Mouse (Mus musculus) telencephalon, adult 2 months (tissue): ENCODE data around the gene Ntrk3.

Experiments
- DNase-seq: peaks from one replicate; pipeline ENCODE4 v3.0.0-alpha.2; 2011; ENCODE audit warnings: low read depth, low spot score

Ntrk3 gene

DNA sequence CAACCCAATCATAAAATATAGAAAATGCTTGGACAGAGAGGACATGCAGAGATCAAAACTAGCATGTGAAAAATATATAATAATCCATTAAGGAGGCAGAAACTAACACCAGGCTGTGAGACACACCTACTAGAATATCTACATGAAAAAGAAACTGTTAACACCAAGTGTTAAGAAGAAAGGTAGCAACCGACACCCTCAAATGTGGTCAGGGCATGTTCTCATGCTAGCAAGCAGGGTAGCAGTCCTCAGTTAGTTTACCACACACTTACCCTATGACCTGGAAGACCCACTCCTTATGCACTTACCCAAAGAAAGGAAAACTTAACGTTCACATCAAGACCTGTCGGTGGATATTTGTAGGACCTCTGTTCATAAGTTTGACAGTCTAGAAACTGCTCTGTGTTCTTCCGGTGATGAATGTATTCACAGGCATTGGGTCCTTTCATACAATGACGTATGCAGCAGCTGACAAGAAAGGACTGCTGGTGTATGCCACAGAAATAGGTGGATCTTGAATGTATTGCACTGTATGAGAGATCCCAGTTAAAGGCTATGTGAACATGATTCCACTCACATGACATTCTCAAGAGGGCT is at the start of gene Ntrk3:
Gene Ntrk3, minus strand, starts transcription at position 399 of the 597 bp plus-strand sequence.
- DNase-seq, result no peak

DNA sequence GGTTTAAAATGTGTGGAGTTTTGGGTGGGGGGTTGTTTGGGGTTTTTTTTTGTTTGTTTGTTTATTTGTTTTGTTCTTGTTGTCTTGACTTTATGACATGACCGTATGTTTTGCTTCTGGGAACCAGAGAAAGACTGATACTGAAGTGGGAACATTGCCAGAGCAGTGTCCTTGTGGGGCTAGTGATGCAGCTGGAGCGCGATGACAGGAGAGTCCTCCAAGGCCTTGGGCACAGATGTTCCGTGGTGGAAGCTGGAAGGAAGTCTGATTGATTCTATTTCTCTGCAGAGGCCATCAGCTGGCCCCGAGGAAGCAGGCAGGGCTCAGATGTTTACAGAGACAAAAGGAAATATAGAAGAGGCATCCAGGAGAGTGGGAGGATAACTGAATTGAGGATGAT is 48.1 kb upstream of the Ntrk3 start:
- no peak for DNase-seq

DNA sequence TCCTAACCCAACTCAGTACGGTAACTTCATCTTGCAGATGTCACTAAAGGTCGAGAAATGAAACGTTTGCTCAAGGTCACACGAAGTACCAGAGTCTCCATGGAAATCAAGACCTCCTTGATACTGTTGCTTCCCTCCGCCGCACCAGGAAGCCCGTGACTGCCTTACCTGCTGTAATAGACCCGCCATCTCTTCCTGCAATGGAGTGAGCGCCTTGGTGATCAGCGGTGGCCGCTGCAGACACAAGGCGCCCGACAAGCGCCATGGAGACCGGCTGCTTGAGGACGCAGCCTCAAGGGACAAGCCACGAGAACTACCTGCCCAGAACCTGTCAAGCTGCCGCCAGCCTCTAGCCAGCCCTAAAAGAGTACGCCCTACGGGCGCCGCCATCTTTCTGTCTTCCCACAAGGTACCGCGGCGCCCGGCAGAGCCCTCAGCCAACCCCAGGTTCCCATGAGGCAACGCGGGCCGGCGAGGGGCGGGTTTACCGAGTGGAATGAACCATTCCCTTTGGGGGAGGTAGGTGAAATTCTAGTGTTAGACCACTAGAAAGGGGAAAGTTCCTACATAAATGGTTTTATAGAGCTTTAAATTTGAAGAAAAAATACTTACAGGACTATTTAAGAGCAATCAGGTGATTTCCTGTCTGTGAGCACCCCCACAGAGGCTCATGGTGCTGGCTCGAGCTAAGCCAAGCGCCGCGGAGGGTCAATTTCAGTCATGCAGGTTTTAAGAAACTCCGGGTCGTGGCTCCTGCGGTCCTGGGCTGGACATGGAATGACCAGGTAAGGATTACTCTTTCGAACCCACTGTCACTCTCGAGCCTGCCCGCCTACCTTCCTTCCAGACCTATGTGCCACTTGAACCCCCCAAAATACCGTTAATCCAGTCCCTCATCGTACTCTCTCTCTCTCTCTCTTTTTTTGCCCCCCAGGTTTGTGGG is 45.1 kb upstream of the Ntrk3 start, which contains the start of the genes Mrps11 and Mrpl46:
Gene Mrps11, plus strand, starts transcription at position 481 of the 943 bp plus-strand sequence.
Gene Mrpl46, minus strand, starts transcription at position 893 of the 943 bp plus-strand sequence.
- peak; percentile 77 for DNase-seq

DNA sequence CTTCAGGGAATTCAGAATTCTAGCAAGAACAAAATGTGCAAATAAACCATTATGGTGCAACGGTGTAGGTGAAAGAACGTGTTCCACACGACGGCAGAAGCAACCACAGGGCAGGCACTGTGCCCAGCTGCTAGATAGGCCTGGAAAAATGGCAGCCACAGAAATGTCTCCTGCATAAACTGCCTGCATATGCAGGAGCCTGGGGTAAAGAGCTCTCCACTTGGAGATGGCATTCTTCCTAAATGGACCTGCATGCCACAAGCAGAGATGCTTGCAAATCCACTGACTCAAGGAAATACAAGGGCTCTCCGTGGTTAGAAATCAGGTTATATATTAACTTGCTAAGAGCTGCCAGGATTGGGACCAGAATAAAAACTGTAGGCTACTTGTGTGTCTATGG is 40.9 kb upstream of the Ntrk3 start:
- no peak for DNase-seq

DNA sequence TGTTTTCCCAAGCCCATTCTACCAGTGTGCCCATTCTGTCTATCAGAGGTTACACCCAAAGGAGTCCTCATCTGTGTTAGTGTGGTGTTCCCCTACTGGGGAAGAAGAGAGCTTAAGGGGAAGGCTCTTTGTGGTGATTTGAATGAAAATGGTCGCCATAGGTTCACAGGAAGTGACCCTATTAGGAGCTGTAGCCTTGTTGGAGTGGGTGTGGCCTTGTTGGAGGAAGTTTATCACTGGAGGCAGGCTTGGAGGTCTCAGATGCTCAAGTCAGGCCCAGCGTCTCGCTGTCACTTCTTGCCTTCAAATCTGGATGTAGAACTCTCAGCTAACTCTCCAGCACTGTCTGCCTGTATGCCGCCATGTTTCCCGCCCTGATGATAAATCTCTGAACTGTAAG is 33.1 kb upstream of the Ntrk3 start:
- DNase-seq, result no peak

DNA sequence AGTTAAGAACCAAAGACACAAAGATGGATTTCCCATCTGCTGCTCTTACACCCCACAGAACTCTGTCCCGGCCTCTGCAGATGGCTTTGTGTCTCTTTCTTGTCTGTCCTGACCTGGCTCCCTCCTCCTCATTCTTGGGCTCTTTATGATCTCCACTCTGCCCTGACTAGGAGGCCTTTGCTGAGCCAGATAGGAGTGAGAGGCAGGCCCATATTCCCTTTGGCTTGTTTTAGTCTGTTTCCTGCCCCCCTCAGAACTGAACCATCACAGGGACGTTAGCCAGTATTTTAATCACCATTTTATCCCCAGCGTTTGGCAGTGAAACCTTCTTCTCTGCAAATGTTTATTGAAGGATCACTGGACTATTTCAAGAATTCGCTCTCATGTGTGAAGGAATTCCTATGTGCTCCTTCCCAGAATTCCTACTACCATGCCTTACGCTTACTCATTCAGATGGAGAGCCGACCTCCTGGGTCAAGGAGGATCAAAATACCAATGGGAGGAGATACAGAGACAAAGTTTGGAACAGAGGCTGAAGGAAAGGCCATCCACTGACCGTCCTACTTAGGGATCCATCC is 31.4 kb upstream of the Ntrk3 start:
- no peak for DNase-seq

DNA sequence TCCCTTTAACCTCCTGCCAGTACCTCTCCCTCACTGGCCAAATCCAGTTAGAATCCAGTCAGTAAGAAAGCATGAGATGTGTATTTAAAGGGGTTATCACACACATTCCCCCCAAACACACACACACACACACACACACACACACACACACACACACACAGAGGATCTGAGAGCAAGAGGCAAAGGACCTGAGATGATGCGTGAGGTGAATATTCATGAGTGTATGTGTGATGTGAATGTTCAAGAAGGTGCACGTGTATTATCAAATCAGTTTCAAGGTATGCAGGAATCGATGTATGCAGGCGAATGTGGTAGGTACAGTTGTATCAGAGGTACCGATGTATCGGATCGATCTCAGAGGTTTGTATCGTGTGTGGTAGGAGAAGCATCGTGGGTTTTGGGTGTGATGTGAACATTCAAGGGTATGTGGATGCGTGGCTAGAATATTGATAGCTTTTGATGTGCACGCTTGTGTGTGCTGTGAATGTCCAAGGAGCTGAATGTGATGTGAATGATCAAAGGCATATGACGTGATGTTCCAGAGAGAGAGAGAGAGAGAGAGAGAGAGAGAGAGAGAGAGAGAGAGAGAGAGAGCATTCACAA is 30.2 kb upstream of the Ntrk3 start:
- no peak for DNase-seq

DNA sequence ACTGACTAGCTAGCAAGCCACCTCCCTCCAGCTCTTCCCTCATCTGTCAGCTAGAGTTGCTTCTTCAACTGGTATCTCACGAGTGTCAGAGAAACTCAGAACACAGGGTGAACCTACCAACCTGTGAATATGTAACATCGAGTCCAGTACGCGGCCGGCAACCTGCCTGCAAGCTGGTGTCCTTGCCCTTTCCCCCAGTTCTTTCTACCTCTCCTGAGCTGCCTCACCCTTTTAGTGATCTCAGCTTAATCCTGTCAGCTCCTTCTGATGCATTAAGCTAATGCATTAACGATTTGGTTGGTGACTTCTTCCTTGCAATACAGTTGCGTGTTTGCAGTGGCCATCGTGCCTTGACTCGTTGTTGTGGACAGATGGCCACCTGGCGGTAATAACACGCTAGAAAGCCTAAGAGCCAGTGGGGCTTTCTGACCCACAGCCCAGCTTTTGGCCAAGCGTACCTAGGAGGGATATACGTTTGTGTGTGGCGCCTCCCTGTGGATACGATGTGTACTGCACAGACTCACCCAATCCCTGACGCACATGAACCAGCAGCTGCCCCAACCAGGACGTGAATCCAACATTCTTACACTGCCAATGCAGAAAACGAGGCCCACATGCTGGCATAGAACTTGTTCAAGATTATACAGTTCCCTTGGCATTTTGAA is 28.3 kb upstream of the Ntrk3 start:
- peak; percentile 65 for DNase-seq

DNA sequence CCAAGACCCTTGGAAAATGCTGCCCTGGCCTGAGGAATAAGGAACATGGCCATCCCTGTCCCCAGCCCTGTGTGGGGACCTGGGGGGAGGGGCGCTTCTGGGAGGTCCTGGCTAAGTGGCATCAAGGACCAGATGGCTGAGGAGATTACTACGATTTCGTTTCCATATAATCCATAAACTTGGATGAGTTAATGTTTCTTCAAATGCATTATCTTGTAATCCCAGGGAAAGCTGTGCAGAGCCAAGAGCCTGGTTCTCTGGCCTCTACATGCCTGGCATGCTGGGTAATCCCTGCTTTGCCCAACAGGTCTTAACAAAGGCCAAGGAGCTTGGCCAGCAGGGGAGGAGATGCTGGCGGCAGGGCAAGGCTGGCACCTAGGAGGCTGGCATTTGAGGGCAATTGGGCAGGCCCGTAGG is 27.4 kb upstream of the Ntrk3 start:
- no peak for DNase-seq

DNA sequence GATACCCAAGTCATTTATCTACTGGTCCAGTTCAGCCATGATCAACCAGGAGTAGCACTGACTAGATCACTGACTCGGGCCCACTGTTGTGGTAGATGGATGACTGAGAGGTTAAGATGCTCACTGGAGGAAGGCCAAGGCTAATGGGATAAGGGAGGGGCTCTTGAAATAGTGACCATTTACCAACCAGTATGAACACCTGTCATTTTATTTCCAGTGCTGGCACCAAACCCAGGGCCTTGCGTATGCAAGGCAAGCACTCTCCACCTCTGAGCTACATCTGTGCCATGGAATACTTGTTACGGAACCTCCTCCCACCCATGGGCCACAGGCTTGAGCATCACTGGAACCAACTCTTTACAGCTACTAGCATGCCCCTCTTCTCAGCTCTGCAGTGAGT is 26.0 kb upstream of the Ntrk3 start:
- no peak for DNase-seq

DNA sequence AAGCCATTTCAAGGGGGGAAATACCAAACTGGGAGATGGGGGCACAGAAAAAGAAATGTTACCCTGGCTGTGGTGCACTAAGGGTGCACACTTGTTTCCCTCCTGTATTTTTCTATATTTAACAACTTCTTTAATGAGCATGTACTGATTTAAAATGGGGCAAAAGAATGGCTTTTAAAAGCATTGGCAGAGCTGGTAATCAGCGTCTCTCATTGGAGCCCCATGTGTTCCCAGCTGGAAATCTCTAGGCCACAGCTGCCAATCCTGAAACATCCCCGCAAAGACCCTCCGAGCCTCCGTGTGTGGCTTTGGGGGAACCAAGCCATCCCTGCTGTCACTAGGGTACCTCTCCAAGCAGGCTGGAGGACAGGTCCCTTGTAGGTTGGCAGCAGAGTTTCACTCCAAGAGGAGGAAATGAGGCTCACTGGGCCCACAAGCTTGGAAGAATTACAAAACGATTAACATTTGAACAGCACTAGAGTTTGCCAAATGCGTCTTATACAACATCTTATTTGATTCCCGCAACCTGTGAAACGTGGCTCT is 16.7 kb upstream of the Ntrk3 start:
- no peak for DNase-seq

DNA sequence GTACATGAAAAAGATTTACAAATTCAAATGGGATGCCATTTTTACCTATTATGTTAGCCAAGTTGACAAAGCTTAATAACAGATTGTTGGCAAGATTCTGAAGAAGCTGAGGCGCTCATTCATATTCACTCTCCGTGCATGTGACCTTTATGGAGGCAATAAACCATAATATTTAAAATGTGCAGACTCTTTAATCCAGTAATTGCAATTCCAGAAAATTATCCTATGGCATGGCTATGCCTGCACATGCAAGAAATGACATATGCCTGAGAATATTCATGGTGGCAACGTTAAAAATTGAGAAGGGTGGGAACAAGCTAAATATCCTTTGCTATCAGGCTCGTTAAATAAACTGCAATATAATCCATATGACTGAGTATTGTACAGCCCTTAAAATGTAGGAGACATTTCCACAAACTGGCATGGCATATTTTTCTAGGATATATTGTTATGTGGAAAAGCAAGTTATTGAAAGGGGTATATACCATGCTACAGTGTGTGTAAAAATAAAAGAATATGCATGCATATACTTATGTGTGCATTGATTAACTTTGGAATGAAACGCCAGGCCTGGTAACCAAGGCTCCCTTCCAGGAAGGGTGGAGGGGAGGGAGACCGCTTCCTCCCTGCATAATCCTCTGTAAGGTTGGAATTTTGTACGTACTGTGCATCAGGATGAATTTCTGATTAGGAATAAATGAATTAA is 16.1 kb upstream of the Ntrk3 start:
- DNase-seq, result no peak

DNA sequence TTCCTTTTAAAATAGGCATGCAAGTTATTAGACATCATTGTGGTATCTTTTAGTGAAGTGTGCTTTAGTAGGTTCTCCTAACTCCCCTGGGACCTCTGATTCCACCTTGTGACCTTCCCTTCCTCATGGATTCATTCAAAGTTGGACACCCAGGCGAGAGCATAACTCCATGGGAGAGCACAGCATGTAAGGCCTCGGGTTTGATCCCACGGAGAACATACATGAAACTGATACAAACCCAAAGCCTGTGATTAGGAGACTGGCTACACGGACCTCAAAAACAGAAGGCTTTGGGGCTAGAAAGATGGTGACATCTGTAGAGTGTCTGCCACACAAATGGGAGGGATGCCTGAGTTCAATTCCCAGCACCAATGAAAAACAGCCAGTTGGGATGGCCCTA is 15.1 kb upstream of the Ntrk3 start:
- no peak for DNase-seq

DNA sequence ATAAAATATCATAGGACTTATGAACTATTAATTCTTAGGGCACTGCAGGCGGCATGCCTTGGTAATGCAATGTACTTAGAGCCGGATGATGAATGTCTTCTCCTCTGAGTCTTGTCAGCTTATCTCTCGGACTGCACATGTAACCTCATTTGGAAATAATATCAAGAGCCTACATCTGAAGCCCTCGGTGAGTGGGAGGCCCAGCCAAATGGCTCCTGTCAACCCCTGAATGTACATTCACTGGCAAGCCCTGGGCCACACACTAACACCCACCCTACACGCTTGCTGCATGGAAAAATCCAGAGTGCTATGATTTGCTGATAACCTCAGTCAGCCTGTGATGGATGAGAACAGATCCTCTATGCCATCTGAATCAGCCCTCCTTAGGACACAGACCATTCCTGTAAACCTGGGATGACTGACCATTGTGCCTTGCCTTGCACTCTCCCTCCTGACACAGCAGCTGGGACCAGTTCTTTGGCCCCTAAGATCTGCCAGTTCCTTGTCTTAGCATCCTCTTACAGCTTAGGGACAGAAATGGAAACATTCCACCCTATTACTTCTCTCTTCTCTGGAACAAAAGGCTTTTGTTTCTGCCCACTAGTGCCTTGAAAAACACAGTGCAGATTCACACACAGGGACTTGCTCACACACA is 6.0 kb upstream of the Ntrk3 start:
- no peak for DNase-seq

DNA sequence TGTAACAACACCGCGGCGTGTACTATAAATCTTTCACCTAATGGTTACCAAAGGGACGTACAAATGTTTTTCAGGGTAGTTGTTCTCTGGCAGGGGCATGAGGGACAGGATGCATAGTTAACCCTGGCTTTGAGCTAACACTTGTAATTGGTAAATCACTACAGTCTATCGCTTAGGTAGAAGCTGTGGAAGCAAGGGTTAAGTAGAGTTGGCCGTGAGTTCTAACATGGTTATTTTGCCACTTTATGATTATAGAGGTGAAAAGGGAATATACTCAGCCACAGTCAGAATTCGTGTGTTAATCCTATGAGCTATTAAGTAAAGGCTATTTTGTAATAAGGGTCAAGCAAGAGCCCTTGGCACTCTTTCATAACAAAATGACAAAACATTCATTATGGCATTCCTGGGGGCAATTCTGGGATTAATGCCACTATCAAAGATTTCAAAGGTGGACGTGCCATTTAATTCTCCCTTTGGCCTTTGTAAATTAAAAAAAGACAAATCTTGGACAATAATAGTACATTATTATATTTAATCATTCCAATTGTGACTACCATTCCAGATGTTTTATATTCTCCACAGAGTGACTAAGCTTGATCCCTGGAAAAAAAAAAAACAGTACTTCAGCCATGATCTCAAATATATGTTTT is 1.7 kb upstream of the Ntrk3 start:
- DNase-seq, result no peak

DNA sequence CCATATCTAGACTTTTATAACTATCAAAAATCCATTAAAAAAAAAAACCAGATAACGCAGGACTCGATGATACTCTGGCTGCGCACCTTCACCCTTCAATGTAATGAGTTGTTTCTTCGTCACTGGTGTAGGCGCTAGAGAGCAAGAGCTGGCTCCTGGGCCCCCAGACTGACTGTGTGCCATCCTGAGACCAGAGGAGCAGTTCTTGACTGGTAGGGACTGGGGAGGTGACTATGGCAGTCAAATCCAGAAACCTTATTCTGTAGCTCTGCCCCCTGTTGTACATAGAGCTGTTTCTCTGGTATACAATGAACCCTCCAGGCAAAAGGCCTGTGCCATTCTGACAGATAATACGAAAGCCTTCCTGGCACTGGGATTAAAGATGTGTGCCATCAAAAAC is 616 bp downstream of the Ntrk3 start:
- DNase-seq, result no peak

DNA sequence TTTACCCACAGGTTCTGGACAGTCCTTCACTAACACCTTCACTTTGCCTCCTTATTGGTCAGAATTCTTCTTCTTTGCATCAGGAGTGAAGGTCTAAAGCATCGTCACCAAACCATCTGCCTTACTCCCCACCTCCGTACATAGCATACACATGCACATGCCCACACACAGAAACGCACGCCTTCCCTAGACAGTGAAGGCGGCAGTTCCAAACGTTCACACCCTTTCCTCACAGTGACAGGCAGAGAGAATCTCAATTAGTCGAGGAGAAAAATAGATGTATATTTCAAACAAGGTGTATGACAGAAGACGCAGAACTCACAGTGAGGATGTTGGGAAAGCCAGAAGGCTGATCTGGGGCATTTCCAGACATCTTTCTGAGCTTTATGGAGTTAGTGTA is 6.4 kb downstream of the Ntrk3 start:
- peak; percentile 85 for DNase-seq

DNA sequence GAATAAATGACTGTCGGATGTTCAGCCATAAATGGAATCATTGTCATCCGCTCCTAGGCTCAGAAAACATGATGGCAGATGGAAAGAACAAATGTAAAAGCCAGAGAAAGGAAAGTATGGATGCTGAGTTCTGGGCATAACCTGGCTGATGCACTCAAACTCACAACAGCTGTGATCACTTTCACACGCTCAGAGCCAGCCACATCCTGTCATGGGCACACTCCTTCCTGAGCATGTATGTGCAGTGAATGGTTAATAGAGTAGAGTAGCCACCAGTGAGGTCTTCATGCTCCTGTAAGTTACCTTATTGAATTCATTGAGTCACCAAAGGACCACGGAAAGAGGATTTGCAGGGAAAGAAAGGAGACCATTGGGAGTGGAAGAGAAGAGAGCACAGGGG is 13.2 kb downstream of the Ntrk3 start:
- DNase-seq, result no peak

DNA sequence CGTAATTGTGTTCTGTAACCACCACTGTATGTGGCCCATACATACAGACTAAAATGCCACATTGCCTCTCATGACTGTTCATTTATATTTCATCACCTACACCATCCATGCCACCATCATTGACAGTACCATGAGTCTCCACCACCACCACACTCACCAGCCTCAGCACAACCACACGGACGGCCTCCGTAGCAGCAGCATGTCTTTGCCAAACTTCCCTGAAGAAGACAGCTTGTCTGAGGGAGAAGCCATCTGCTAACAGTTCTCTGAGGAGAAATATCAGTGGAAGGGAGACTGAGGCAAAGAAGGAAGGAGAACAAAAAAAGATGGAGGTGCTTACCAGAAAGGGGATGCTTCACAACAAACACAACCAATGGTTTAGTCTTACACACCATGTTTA is 15.8 kb downstream of the Ntrk3 start:
- DNase-seq, result peak; percentile 62
